Mouse (Mus musculus) lung, postnatal 10 days (tissue): ENCODE measurements around the gene Pfdn6.
A peak's percentile ranks its signal among the peaks of the same experiment; 100 is the strongest.
"Not testable (repeated sequence)": the region's sequence is repeated elsewhere in the genome, so short reads cannot be mapped to it uniquely, and the experiment has no call there.

ENCODE experiments used
- DNase-seq: peaks from one replicate; pipeline ENCODE4 v3.0.0; 2021

Gene Pfdn6

DNA sequence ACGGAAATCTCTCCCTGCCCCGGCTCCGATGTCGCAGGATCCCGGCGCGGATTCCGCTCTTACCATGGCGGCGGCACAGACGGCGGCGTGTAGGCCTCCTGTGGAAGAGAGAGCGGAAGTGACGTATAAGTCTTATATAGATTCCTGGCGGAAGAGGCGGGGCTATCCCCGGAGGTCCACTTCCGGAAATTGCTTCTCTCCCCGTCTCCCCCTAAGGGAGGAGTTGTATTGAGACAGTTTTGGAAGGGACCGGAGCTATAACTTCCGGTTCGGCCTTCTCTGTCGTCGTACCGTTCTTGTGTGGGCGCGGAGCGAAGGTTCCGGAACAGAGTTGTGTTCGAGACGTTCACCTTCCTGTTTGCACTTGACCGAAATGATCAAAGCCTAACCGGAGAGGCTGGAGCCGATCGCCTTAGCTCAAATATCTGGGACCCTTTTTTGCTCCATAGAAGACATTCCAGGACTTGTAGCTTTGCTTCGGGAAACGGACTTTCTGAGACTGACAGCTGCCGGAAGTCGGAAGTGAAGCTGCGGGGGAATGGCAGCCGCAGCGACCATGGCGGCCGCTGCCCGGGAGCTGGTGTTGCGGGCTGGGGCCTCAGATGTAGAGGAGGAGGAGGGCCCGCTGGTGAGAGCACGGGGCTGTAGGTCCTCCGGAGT, 15.5 kb upstream of the Pfdn6 start, which contains the start of the genes Vps52 and Rps18:
Gene Vps52, plus strand, starts transcription at position 258 of the 660 bp plus-strand sequence.
Gene Rps18, minus strand, starts transcription at position 447 of the 660 bp plus-strand sequence.
- peak; percentile 98 for DNase-seq

DNA sequence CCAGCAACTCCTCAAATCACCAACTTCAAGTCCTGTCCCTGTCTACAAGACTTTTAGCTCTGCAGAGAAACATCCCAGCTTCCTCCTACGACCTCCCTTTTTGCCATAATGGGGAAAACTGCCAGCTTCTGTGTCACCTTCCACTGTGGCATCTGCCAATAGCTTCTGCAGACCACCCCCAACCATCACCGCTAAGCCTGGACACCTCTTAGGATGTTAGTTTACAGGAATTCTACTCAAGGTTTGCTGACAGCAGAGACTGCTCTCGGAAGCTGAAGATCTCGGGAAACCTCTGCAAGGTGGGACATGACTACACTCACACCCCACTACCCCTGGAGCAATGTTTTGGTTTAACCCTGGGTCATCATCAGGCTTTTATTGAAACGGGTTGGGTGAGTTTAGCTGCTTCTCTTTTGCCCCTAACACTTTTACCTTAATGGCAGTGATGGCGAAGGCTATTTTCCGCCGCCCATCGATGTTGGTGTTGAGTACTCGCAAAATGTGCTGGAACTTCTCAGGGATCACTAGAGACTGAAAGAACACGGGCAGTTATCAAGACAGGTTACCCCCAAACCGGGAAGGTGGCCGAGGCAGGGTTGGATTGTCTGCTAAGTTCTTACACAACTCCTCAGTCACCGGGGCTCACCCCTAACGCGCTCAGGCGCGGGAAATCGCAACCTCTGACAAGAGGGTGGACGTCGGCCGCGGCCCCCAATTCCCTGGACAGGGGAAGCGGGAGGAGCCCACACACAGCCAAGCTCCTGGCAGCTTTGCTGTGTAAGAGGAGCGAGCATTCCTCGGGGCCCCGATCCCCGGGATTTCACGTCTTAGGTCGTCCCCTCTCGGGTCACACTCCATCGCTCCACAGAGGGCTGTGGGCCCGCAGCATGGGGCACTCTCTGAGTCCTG, 14.8 kb upstream of the Pfdn6 start:
- DNase-seq: peak; percentile 53

DNA sequence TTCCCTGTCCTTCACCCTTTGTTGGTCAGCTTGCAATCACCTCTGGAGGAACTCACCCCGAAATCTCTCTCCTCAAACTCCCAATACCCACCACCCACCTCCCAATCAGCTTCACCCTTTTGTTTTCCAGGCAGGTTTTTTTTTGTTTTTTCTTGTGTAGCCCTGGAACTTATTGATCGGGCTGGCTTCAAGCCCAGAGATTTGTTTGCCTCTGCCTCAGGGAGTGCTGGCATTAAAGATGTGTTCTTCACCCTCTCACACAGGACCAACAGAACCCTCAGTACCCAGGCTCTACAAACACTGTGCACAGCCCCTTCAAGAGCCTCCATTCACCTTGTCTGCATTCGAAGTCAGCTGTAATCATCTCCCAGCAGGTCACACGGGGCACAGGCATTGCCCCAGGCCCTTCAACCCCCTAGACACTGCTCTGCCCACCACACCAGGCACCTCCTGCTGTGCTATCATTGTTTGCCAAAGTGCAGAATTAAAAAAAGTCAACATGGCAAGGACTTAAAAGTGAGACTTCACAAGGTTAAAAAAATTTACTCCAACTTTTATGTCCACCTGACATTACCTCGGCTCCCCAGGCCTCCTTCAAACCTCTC, 13.9 kb upstream of the Pfdn6 start:
- no peak for DNase-seq

DNA sequence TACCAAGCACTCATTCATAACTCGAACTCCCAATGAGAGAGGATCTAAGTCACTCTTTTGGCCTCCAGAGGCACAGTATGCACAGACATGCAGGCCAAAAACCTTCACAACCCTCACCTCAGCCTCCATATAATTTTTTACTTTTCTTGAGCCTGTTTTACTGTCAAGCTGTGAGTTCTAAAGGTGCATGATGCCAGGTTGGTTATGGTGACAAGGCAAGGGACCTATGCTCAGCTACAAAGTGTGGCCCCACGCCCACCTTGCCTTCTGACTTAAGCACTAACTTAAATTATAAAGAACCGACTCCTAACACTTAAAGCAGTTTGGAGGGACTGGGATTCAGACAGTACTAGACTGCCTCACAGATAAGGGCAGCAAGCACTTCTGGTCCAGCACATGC, 13.2 kb upstream of the Pfdn6 start:
- DNase-seq: no peak

DNA sequence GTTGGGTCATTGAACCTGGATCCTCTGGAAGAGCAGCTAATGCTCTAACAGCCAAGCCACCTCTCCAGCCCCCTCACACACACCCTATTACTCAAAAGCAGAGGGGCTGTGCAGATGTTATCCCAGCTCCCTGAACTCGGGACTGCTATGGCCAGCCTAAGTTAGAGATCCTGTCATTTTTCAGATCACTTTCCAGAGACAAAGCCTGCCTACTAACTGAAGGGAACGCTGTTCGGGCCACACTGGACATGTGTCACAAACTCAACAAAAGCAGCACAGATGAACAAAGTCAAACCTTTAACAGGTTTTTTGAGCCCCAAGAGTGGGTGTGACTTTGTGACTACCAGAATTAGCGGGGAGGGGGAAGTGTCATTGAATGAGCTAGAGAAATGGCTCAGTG, 12.7 kb upstream of the Pfdn6 start:
- no peak for DNase-seq

DNA sequence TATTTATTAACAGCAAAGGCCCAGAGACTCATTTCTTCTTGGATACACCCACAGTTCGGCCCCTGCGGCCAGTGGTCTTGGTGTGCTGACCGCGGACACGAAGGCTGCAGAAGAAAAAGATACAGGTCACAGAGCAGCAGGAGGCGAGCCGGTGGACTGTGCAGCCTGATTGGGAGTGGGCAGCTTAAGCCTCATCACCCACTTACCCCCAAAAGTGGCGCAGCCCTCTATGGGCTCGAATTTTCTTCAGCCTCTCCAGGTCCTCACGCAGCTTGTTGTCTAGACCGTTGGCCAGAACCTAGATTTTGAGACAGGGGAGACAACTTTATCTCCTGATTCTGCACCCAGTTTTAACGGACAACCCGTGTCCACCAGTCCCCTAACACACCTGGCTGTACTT, 11.9 kb upstream of the Pfdn6 start:
- not testable (repeated sequence) for DNase-seq

DNA sequence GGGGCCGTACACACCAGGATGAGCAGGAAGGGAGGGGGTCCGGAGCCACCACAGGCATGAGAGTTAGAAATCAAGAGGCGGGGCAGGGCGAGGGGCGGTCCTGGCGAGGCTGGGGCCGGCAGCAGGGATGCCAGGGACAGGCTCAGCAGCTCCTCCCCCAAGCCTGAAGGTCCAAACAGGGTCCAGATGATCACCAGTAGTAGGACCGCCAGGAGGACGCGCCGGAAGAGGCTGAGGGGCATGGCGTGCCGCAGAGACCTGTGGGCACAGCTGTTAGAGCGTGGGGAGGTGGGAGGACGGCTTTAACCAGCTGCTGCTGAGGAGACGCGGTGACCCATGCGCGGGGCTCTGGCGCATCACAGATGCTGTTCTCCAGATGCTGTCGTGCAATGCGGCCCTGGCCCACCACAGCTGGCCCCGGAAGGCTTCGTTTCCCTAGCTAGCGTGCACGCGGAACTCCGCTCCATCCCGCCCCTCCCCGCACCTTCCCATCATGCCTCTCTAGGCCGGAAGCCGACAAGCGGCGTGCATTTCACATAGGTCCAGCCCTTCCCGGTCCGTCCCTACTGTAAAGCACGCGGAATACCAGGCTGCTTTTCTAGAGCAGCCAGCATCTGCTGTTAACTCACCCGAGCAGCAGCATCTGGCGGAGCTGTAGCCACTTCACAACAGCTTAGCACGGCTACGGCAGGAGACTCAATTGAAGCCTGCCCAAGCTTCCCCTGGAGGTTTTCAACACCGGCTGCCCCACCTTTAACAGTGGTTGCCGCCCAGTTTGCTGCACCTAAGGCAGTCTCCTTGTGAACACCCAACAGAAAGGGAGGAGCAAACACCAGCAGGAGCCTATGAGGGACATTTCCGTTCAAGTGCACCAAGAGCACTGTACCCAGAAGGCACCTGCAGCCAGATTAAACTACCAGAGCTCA, 11.1 kb upstream of the Pfdn6 start, which contains the start of gene B3galt4:
Gene B3galt4, minus strand, starts transcription at position 468 of the 926 bp plus-strand sequence.
- peak; percentile 91 for DNase-seq

DNA sequence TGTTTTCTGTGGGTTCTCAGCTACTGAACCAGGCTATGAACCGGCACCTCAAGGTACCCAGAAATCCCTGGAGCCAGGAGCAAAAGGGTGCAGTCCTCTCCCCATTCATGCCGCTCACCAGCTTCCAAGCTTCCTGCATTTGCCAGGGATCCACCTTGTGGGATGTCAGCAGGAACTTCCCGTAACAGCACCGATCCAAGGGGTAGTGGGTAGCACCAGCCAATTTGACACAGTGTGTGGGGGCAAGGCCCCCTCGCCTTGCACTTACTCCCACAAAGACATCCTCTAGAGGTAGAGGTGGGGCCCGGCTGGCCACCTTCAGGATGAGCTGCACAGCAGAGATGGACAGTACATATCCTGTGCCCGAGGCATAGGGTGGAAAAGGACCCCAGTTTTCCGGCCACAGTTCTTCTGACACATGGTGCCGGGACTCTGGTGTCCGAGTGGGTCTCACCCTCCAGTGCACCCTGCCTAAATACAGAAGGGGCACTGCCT, 10.0 kb upstream of the Pfdn6 start:
- no peak for DNase-seq

DNA sequence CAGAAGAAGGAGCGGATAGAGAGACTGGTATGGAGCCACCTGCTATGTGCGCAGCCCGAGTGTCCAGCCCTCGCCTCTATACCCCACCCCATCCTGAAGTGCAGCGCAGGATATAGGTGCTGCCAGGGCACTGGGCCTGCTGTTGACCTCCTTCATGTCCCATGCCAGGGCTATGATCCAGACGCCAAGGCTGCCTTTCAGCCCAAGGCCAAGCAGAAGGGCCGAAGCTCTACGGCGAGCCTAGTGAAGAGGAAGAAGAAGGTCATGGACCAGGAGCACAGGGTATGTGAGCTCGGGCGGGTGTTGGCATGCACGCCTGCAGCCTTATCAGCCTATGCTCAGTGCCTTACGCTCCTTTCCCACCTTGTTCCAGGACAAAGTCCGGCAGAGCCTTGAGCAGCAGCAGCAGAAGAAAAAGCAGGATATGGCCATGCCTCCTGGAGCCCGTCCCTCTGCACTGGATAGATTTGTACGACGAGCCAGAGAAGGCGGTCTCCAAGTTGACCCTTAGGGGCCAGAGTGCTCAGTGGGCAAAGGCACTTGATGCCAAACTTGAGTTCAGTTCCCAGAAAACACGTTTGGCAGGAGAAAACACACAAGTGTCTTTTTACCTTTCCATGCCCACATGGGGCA, 8.9 kb upstream of the Pfdn6 start:
- no peak for DNase-seq

DNA sequence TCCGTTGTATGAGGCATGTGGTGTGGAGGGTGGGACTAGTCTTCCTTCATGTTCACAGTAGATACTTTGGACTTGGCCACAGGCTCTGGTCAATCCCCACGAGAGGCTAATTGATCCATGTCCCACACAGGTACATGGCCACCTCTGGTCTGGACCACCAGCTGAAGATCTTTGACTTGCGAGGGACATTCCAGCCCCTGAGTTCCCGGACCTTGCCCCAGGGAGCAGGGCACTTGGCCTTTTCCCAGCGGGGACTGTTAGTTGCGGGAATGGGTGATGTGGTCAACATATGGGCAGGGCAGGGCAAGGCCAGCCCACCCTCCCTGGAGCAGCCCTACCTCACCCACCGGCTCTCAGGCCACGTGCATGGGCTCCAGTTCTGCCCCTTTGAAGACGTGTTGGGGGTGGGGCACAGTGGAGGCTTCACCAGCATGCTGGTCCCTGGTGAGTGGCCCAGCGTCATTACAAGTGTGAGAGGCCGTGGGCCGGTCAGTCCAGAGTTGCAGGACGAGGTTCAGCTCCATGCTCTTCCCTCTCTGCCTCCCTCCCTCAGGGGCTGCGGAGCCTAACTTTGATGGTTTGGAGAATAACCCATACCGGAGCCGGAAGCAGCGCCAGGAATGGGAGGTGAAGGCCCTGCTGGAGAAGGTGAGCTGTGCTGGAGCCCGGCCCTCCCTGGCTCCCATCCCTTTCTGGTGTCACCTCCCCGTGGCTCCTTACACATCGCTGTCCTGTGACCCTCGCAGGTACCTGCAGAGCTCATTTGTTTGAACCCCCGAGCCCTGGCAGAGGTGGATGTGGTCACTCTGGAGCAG, 8.2 kb upstream of the Pfdn6 start:
- no peak for DNase-seq

DNA sequence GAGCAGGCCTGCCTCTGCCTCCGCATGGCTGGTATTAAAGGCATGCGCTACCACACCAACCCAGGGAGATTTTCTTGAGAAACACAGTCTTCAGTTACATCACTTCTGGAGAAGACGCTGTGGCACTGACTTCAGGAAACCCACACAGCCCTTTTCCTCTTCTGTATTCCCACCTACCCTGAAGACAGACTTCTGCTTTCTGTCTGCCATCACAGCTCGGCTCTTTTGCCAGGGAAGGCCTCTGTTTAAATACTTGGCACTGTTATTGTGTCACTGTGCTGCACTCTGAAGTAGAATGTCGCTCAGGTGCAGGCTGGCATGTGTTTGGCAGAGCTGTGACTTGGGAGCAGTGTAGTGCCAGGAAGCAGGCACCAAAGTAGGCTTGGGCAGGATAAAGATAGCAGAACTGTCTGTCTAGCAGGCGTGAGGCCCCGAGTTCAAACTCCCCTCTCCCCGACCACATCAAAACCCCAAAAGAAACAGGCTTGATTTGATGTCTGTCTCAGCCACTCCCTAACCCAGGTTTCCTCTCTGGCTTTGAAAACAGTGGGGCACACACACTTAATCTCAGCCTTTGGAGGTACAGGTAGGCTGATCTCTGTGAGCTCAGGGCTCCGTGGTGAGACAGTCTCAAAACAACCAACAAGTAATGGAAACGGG, 7.4 kb upstream of the Pfdn6 start:
- DNase-seq: no peak

DNA sequence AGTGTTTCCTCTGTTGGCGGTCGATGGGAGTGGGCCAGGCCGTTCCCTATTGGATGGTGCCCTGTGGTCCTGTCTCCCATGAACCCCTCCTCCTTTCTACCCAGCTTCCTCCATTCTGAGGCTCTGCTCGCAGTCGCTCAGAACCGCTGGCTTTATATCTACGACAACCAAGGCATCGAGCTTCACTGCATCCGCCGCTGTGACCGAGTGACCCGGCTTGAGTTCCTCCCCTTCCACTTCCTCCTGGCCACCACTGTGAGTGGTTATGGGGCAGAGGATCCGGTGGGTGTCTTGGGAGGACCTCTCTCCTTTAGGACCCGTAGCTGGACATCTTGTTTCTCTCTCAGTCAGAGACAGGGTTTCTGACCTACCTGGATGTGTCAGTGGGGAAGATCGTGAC, 3.3 kb upstream of the Pfdn6 start:
- no peak for DNase-seq

DNA sequence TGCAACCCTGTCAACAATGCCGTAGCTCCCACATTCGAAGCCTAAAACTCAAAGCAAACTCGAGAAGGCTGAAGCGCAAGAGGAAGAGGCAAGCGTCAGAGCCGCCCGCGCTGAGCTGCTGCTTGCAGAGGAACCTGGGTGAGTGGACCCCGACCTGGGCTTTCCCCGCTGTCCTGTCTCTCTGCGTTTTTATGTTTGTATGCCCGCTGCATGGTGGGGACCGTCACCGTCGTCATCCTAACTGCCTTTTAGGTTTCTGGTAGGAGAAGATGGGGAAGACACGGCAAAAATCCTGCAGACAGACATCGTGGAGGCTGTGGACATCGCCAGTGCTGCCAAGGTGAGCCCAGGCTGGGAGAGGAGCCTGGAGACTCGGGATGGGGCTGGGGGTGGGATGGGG, 1.2 kb upstream of the Pfdn6 start:
- DNase-seq: no peak

DNA sequence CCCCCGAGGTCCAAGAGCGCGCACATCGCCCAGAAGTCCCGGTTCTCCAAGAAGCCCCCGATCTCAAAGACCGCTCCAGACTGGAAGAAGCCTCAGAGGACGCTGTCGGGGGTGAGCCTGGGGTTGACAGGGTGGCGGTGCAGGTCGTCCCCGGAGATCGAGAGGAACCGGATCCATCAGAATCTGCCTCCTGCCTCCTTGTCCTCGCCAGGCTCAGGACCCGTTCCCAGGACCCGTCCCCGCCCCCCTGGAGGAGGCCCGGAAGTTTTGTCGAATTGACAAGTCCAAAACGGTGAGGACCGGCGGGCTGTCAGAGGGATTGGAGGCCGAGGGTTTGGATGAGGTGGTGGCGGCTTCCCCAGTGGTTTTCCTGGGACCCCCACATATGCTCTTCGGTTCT, 838 bp upstream of the Pfdn6 start:
- DNase-seq: peak; percentile 47

DNA sequence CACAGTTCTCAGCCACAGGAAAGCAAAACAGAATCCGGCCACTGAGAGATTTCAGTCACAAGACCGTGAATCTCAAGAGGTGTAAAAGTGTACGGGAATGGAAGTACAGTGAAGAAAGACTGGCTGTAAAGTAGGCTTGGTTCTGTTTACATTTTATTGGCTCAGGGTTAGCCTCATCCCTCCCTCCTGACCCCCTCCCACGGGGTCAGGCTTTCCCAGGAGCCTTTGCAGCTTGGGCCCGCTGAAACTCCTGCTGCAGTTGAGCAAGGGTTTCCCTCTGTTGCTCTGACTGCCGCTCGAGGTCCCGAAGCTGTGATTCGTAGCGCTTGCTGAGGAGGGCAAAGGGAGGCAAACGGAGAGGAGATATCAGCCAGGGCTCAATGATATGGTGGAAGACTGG, 1.4 kb downstream of the Pfdn6 start:
- peak; percentile 44 for DNase-seq

DNA sequence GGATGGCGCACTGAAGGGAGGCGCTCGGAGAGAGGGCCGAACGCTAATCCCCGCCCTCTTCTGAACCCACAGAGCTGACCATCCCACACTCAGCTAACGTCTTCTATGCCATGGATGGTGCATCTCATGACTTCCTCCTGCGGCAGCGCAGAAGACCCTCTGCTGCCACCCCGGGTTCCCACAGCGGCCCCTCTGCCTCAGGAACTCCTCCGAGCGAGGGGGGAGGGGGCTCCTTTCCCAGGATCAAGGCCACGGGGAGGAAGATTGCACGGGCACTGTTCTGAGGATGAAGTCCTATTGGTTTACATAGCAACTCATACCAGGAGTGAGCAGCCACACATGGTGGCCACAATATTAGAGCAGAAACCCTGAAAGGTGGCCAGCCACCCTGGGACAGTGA, 3.1 kb downstream of the Pfdn6 start:
- no peak for DNase-seq

DNA sequence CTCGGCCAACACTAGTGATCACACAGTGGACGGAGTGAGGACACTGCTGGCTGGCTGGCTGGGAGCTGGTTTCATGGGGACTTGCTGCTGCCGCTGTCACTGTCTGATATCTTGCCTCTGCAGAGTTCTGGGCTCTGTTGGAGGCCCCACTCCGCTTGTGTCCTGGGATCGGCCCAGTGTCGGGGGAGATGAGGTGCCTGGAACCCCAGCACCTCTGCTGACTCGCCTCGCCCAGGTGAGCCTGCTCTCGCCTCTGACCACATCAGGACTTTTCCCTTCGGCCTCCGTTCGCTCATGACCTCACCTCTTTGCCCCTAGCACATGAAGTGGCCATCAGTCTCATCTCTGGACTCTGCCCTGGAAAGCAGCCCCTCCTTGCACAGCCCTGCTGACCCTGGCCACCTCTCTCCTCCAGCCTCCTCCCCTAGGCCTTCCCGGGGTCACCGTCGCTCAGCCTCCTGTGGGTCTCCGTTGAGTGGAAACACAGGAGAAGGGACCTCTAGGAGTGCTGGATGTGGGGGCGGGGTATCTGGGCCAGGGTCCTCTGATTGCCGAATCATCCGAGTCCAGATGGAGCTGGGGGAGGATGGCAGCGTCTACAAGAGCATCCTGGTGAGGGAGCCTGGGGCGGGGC, 4.6 kb downstream of the Pfdn6 start:
- no peak for DNase-seq

DNA sequence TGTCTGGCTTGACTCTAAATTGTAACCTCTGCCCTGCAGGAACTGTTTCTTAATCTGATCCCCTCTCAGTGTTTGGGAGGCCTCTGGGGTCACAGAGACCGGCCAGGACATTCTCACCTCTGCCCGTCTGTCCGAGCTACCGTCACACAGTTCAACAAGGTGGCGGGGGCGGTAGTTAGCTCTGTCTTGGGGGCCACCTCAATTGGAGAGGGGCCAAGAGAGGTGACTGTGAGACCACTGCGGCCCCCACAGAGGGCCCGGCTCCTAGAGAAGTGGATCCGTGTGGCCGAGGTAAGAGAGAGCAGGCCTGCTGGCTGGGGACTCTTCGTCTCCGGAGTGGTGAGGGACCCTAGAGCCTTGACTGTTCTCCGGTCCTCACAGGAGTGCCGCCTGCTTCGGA, 7.2 kb downstream of the Pfdn6 start:
- no peak for DNase-seq

DNA sequence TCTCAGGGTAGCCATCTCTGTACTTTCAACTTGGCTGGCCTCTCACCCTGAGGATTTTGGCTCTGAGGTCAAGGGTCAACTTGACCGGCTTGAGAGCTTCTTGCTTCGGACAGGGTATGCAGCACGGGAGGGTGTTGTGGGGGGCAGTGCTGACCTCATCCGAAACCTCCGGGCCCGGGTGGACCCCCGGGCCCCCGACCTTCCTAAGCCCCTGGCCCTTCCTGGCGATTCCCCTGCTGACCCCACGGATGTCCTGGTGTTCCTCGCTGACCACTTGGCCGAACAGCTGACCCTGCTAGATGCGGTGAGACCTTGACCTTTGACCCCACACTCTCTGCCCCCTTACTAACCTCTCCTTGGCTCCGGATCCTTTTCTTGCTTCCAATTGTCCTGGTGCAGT, 7.7 kb downstream of the Pfdn6 start:
- no peak for DNase-seq

DNA sequence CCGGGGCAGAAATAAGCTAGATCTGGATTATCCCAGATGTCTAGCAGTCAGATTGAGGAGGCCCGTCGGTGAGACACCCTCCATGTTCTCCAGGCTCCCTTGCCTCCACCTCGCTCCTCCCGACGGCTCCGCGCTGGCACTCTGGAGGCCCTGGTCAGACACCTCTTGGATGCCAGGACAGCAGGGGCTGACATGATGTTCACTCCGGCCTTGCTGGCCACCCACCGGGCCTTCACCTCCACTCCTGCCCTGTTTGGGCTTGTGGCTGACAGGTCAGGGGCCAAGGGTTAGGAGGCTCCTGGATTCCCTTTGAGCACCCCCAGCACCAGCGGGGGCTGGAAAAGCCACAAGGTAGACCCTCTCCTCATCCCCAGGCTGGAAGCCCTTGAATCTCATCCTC, 8.2 kb downstream of the Pfdn6 start:
- no peak for DNase-seq
